Mouse (Mus musculus) liver, adult 2 months (tissue): ENCODE measurements around the gene Cbarp. TPM values are rescaled to one million over a fixed set of nuclear protein-coding genes. Genes with fewer than 3 reads are reported as not detected.

Experiments
- DNase-seq: peaks from one replicate; pipeline ENCODE4 v3.0.0-alpha.2; 2011; ENCODE audit warnings: low read depth, low spot score; ENCODE audit errors: extremely low read depth
- H3K27ac ChIP-seq: fragments of 200-500 bp; replicated peaks from 2 replicates; pipeline ENCODE4 v1.5.1; 2012; ENCODE audit warnings: low read depth, mild to moderate bottlenecking, control low read depth, inconsistent platforms, low read length; ENCODE audit not compliant: insufficient read depth
- H3K27me3 ChIP-seq: fragments of 200-500 bp; 2 replicates; pipeline ENCODE4 v1.6.1; 2012; ENCODE audit warnings: mild to moderate bottlenecking, moderate library complexity, low read length, inconsistent platforms; ENCODE audit not compliant: control insufficient read depth, insufficient read depth
- H3K36me3 ChIP-seq: fragments of 200-500 bp; 2 replicates; pipeline ENCODE4 v1.6.1; 2012; ENCODE audit warnings: low read length, inconsistent platforms; ENCODE audit not compliant: control insufficient read depth, insufficient read depth
- H3K4me1 ChIP-seq: fragments of 200-500 bp; 2 replicates; pipeline ENCODE4 v1.6.1; 2011; ENCODE audit warnings: low read length; ENCODE audit not compliant: control insufficient read depth, insufficient read depth
- H3K4me3 ChIP-seq: fragments of 200-500 bp; 2 replicates; pipeline ENCODE4 v1.5.1; 2011; ENCODE audit warnings: low read depth, mild to moderate bottlenecking, control low read depth, low read length, moderate library complexity; ENCODE audit not compliant: insufficient read depth
- H3K79me2 ChIP-seq: fragments of 200-500 bp; 2 replicates; pipeline ENCODE4 v1.6.1; 2012; ENCODE audit warnings: inconsistent platforms, mild to moderate bottlenecking, low read length, moderate library complexity; ENCODE audit not compliant: control insufficient read depth, insufficient read depth
- H3K9ac ChIP-seq: fragments of 200-500 bp; 2 replicates; pipeline ENCODE4 v1.6.1; 2012; ENCODE audit warnings: low read depth, mild to moderate bottlenecking, control low read depth, inconsistent platforms, low read length
- CTCF ChIP-seq: fragments of 200-500 bp; IDR thresholded peaks from 2 replicates; pipeline ENCODE4 v1.5.1; 2011; ENCODE audit warnings: low read depth, low read length, control low read depth
- POLR2A ChIP-seq: fragments of 200-500 bp; IDR thresholded peaks from 2 replicates; pipeline ENCODE4 v1.6.1; 2011; ENCODE audit warnings: low read length, control low read depth; ENCODE audit not compliant: insufficient read depth; ENCODE audit errors: extremely low read depth
- WGBS: fragments of 180-500 bp; shearing (Covaris S2); methylation state at CpG from one replicate; pipeline ENCODE4 v1.1.7; 2018; 5-methylcytosine and 5-hydroxymethylcytosine counted together
- polyA plus RNA-seq: library from polyadenylated mRNA; depleted of rRNA; stranded (reverse); fragments of >200 nt; gene quantifications from 2 replicates; pipeline ENCODE4 v1.2.3, GENCODE M21; 2012
- total RNA-seq: library from RNA; depleted of rRNA; stranded (reverse); fragments of >200 nt; gene quantifications from 2 replicates; pipeline ENCODE4 v1.2.3, GENCODE M21; 2014

The Cbarp gene
- total and polyA plus RNA-seq, 2 experiments, result 0.55 to 1.2 TPM

DNA sequence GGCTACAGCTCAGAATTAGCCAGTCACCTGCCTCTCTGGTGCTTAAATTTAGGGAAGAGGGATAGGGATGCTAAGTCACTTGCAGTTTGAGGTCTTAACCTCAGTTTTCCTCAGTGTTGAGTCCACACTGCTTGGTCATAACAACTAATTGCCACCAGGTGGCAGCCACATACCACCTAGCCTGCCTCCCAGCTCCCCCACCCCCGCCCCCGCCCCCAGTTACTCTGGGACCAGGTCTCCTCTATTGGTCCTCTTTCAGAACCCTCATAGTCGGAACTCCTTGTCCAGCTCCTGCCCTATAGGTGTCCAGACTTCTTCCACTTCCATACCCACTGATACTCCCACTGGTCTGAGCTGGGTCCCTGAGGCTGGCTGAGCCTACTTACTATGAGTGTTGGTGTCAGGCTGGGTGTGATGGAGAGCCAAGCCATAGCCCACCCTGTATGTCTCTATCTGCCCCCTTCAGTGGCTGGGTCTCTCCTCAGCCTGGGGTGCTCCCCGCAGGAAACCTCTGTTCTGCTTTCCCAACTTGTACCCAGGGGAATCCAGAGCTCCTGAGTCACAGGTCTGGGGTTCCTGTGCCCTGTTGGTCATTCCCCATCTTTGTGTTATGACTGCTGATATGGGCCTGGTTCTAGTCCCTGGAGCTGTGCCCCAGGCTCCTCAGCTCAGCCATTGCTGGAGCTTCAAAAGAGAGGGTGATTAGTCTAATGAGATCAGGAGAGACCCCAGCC is 35.1 kb upstream of the Cbarp start:
- TF ChIP-seq CTCF, result peak; percentile 61
- no peak for TF ChIP-seq POLR2A
- H3K27ac ChIP-seq, result no peak overlapping the region
- H3K4me3 ChIP-seq, result no peak overlapping the region
- H3K27me3 ChIP-seq, result peaks cover 4% of the 10 kb centered on the region; the same call in 1 of the 2 replicates
- 55% methylated on average over 4 of the region's 4 CpGs for WGBS
- peaks cover 8% of the 10 kb centered on the region for H3K4me1 ChIP-seq
- no peak overlapping the region for H3K9ac ChIP-seq
- peaks cover 6% of the 10 kb centered on the region; the same call in 1 of the 2 replicates for H3K36me3 ChIP-seq
- no peaks in the 10 kb centered on the region for H3K79me2 ChIP-seq
- DNase-seq, result no peak

DNA sequence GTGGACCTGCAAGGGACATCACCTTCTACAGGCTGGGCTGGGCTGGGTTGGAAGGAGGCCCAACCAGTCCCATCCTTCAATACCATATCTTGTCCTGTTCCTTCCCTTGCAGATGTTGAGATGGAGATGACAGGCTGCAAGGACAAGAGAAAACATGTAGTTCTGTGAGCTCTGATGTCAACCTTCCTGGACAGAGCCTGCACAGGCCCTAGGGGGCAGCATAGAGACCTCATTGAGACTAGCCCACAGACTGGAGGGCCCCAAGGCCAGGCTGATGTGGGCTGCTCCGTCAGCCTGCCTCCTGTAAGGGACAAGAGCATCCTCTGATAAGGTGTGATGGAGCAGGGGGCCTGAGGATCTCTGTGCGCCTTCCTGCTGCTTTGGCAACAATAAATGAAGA is 34.1 kb upstream of the Cbarp start:
- no peak overlapping the region for H3K4me3 ChIP-seq
- no peak overlapping the region for H3K9ac ChIP-seq
- peaks cover 6% of the 10 kb centered on the region; the same call in 1 of the 2 replicates for H3K79me2 ChIP-seq
- no peak overlapping the region for H3K27ac ChIP-seq
- peak; percentile 63 for TF ChIP-seq CTCF
- TF ChIP-seq POLR2A, result no peak
- WGBS, result 86% methylated on average over 2 of the region's 2 CpGs
- peaks cover 2% of the 10 kb centered on the region; the same call in 1 of the 2 replicates for H3K27me3 ChIP-seq
- no peak for DNase-seq
- peaks cover 8% of the 10 kb centered on the region for H3K4me1 ChIP-seq
- H3K36me3 ChIP-seq, result peaks cover 6% of the 10 kb centered on the region

DNA sequence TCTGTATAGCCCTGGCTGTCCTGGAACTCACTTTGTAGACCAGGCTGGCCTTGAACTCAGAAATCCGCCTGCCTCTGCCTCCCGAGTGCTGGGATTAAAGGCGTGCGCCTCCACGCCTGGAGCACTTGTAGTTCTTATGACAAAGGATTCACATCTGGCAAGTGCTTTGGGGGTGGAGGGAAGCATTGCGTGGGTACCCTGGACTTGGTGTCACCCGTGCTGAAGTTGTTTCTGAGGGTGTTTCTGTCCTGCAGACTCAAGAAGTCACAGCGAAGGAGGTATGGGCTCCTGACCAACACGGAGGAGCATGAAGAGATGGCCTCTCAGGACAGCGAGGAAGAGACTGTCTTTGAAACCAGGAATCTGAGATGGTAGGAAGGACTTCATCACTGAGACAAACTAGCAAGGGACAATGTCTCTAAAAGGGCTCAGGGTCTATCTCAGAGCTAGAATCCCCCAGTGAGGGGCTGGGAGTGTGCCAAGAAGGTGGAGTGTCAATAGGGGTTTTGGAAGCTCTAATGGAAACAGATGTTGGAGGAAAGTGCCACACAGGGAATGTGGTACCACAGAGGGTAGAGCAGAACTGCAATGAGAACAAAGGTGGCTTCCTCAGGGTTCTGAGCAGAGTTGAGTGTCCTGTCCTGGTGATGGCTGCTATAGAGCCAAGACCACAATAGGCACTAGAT is 33.5 kb upstream of the Cbarp start:
- Histone ChIP-seq H3K4me1 (peaks cover 8% of the 10 kb centered on the region), H3K27ac (no peak overlapping the region), H3K4me3 (no peak overlapping the region), H3K9ac (no peak overlapping the region), H3K27me3 (no peaks in the 10 kb centered on the region), H3K36me3 (peaks cover 6% of the 10 kb centered on the region), H3K79me2 (peaks cover 6% of the 10 kb centered on the region; the same call in 1 of the 2 replicates)
- no peak for DNase-seq
- 82% methylated on average over 10 of the region's 10 CpGs for whole genome bisulfite sequencing
- TF ChIP-seq CTCF, result no peak

GRCm38 (mm10) chr10:80173358-80173757 is 32.7 kb upstream of the Cbarp start:
- peaks cover 6% of the 10 kb centered on the region for H3K36me3 ChIP-seq
- TF ChIP-seq POLR2A, result no peak
- TF ChIP-seq CTCF, result no peak
- no peaks in the 10 kb centered on the region for H3K27me3 ChIP-seq
- DNase-seq, result peak; percentile 72
- H3K4me3 ChIP-seq, result peak overlapping the region; percentile 55
- H3K4me1 ChIP-seq, result peaks cover 8% of the 10 kb centered on the region
- H3K27ac ChIP-seq, result peak overlapping the region; percentile 92
- WGBS, result 8% methylated on average over 11 of the region's 11 CpGs
- peaks cover 6% of the 10 kb centered on the region; the same call in 1 of the 2 replicates for H3K79me2 ChIP-seq
- H3K9ac ChIP-seq, result peak overlapping the region; percentile 68

DNA sequence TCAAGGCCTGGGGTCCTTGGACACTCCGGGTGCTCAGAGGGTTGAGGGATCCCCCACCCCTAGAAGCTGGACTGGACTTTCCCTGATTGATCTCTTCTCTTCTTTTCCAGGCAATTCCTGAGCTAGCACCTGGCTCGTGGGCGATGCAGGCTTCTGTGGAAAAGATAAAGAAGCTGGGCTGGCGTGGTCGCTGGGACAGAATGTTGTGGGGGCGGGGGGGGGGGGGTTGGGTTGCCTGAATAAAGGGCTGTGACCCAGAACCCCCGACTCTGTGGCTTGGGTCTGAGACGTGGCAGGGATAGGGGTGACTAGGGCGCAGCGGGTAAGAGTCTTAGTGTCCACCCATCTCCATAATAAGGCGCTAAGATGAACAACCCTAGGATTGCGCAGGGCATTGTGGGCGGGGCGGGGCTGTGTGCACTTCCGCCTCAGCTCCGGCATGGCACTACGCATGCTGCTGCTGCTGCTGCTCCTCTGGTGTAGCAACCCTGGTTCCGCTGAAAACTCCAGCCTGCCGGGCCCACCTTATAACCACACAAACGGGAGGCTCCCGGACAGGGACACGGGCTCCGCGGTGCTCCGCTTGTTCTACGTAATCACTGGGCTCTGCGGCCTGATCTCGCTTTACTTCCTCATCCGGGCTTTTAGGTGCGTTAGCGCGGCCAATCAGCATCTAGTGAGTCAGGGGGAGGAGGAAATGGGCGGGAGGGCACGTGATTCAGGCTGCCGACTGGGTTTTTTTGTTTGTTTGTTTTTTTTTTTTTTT is 32.1 kb upstream of the Cbarp start, which contains the start of gene 1600002K03Rik:
Gene 1600002K03Rik, plus strand, starts transcription at position 418 of the 766 bp plus-strand sequence.
- TF ChIP-seq CTCF (no peak), POLR2A (0 out of 2 replicates have a peak, but pooled peaks have one; percentile 31)
- peak; percentile 86 for DNase-seq
- Histone ChIP-seq H3K4me1 (peaks cover 8% of the 10 kb centered on the region), H3K9ac (peak within 1 kb of the TSS; percentile 94), H3K27ac (peak within 1 kb of the TSS; percentile 99), H3K4me3 (peak within 1 kb of the TSS; percentile 91), H3K27me3 (no peaks in the 10 kb centered on the region), H3K79me2 (peaks cover 6% of the 10 kb centered on the region; the same call in 1 of the 2 replicates), H3K36me3 (peaks cover 6% of the 10 kb centered on the region)
- 4% methylated on average over 35 of the region's 35 CpGs for WGBS
